Mouse (Mus musculus) heart, embryonic 10.5 days (tissue): ENCODE results near the gene Oxsm. TPM values are rescaled to one million over a fixed set of nuclear protein-coding genes. Genes with fewer than 3 reads are reported as not detected.

Experiments
- polyA plus RNA-seq: library from polyadenylated mRNA; unstranded; fragments of >200 nt; fragmentation: Nextera tagmentation; extraction: Ambion mirVana; gene quantifications from 2 replicates; pipeline ENCODE4 v1.2.1, GENCODE M21; 2016

The Oxsm gene
- polyA plus RNA-seq, 1 experiment from 2014 or later = 1.4 TPM

Other genes with a start within 250 kb of the Oxsm start
- 18.0 and 21.9 TPM in 2 replicates for gene Ngly1, start 528 bp downstream of the Oxsm start, polyA plus RNA-seq
- gene Top2b, start 115.4 kb upstream of the Oxsm start, polyA plus RNA-seq = 39.3 and 49.6 TPM in 2 replicates